Mouse (Mus musculus): ENCODE results near the gene Dhrs4. TPM values are rescaled to one million over a fixed set of nuclear protein-coding genes. Genes with fewer than 3 reads are reported as not detected.
A peak's percentile ranks its signal among the peaks of the same experiment; 100 is the strongest.

Gene Dhrs4
- polyA plus RNA-seq, 1 experiment, result 27.2 TPM

DNA sequence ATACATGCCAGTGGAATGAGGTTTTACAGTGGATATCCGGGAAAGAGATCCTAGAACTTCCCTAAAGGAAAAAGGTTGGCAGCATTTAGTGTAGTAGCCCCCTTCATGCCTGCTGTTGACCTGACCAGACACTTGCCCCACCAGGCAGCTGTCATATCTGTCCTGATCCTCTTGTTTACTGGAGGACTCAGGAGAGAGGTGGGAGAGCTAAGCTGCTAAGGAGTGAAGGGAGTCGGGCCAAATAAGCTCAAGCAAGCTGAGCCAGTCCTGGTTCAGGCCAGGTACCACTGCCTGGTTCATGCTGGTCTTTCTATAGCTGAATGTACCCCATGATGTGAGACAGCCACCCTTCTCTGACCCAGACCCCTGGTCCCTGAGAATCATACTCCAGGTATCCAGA, 48.1 kb downstream of the Dhrs4 start:
- no peak overlapping the region for H3K4me3 ChIP-seq (ENCODE audit: control insufficient read depth, low read depth, low read length)
- no peak overlapping the region for H3K27ac ChIP-seq (ENCODE audit: control insufficient read depth, insufficient read depth, low read depth, low read length)
- no peaks in the 10 kb centered on the region for H3K27me3 ChIP-seq (ENCODE audit: control insufficient read depth, insufficient read depth, low read length)
- H3K4me1 ChIP-seq (ENCODE audit: control insufficient read depth, insufficient read depth, low read length), result no peaks in the 10 kb centered on the region
- no peaks in the 10 kb centered on the region for H3K36me3 ChIP-seq (ENCODE audit: control insufficient read depth, insufficient read depth, low read length)
- TF ChIP-seq POLR2A (IDR thresholded peaks at IDR 0.05; ENCODE audit: control insufficient read depth, low read depth, low read length) (no peak), CTCF (IDR thresholded peaks at IDR 0.05; ENCODE audit: control insufficient read depth, insufficient read depth, insufficient replicate concordance, low read depth, low read length) (no peak)

- Histone ChIP-seq H3K27me3 (ENCODE audit: control insufficient read depth, insufficient read depth, low read length) (no peaks in the 10 kb centered on the region), H3K4me1 (ENCODE audit: control insufficient read depth, insufficient read depth, low read length) (no peaks in the 10 kb centered on the region), H3K36me3 (ENCODE audit: control insufficient read depth, insufficient read depth, low read length) (no peaks in the 10 kb centered on the region), H3K27ac (ENCODE audit: control insufficient read depth, insufficient read depth, low read depth, low read length) (no peak overlapping the region), H3K4me3 (ENCODE audit: control insufficient read depth, low read depth, low read length) (no peak overlapping the region)
- TF ChIP-seq POLR2A (IDR thresholded peaks at IDR 0.05; ENCODE audit: control insufficient read depth, low read depth, low read length), result no peak
- no peak for TF ChIP-seq CTCF (IDR thresholded peaks at IDR 0.05; ENCODE audit: control insufficient read depth, insufficient read depth, insufficient replicate concordance, low read depth, low read length)
Observed at GRCm38 (mm10) chr14:55527940-55528339, 49.4 kb downstream of the Dhrs4 start.

- Histone ChIP-seq H3K36me3 (ENCODE audit: control insufficient read depth, insufficient read depth, low read length) (no peaks in the 10 kb centered on the region), H3K4me3 (ENCODE audit: control insufficient read depth, low read depth, low read length) (no peak overlapping the region)
- no peak for TF ChIP-seq POLR2A (IDR thresholded peaks at IDR 0.05; ENCODE audit: control insufficient read depth, low read depth, low read length)
- TF ChIP-seq CTCF (IDR thresholded peaks at IDR 0.05; ENCODE audit: control insufficient read depth, insufficient read depth, insufficient replicate concordance, low read depth, low read length), result peak; percentile 53; the same call in 1 of the 2 replicates
Observed at GRCm38 (mm10) chr14:55536116-55536745, 57.7 kb downstream of the Dhrs4 start.

More at GRCm38 (mm10) chr14:55536116-55536745, 57.7 kb downstream of the Dhrs4 start:
- no peak overlapping the region for H3K27ac ChIP-seq (ENCODE audit: control insufficient read depth, insufficient read depth, low read depth, low read length)
- no peaks in the 10 kb centered on the region for H3K27me3 ChIP-seq (ENCODE audit: control insufficient read depth, insufficient read depth, low read length)
- H3K4me1 ChIP-seq (ENCODE audit: control insufficient read depth, insufficient read depth, low read length), result peaks cover 4% of the 10 kb centered on the region

Other genes starting within 250 kb of the Dhrs4 start
- gene Carmil3, start 11.9 kb downstream of the Dhrs4 start, polyA plus RNA-seq (2012; rRNA removed), result 1.8 and 1.9 TPM in 2 replicates
- gene Cpne6, start 31.7 kb downstream of the Dhrs4 start, polyA plus RNA-seq (2012; rRNA removed), result 0.06 and 0.29 TPM in 2 replicates
- gene Nrl, start 46.2 kb downstream of the Dhrs4 start, polyA plus RNA-seq (2012; rRNA removed), result 0.20 and 0.37 TPM in 2 replicates
- gene Pck2, start 61.5 kb downstream of the Dhrs4 start, polyA plus RNA-seq (2012; rRNA removed), result 2.8 and 5.7 TPM in 2 replicates
- 54.5 and 60.7 TPM in 2 replicates for gene Dcaf11, start 81.2 kb downstream of the Dhrs4 start, polyA plus RNA-seq (2012; rRNA removed)
- gene A730061H03Rik, start 81.6 kb downstream of the Dhrs4 start, polyA plus RNA-seq (2012; rRNA removed), result 2.1 and 2.3 TPM in 2 replicates
- gene Fitm1, start 96.9 kb downstream of the Dhrs4 start, polyA plus RNA-seq (2012; rRNA removed), result 40.2 and 52.7 TPM in 2 replicates
- 7.6 and 8.4 TPM in 2 replicates for gene Psme1, start 99.4 kb downstream of the Dhrs4 start, polyA plus RNA-seq (2012; rRNA removed)
- 5.8 and 6.4 TPM in 2 replicates for gene Emc9, start 106.5 kb downstream of the Dhrs4 start, polyA plus RNA-seq (2012; rRNA removed)
- 10.2 and 14.9 TPM in 2 replicates for gene Psme2, start 112.4 kb downstream of the Dhrs4 start, polyA plus RNA-seq (2012; rRNA removed)
- gene Rnf31, start 113.0 kb downstream of the Dhrs4 start, polyA plus RNA-seq (2012; rRNA removed), result 7.8 and 8.9 TPM in 2 replicates
- 4.1 and 4.4 TPM in 2 replicates for gene Irf9, start 124.8 kb downstream of the Dhrs4 start, polyA plus RNA-seq (2012; rRNA removed)
- 65.8 and 78.1 TPM in 2 replicates for gene Rec8, start 139.3 kb downstream of the Dhrs4 start, polyA plus RNA-seq (2012; rRNA removed)
- gene Ipo4, start 157.2 kb downstream of the Dhrs4 start, polyA plus RNA-seq (2012; rRNA removed), result 519 and 558 TPM in 2 replicates
- 1.9 and 2.1 TPM in 2 replicates for gene Gm49378, start 159.1 kb downstream of the Dhrs4 start, polyA plus RNA-seq (2012; rRNA removed)
- 18.2 and 21.3 TPM in 2 replicates for gene Tm9sf1, start 165.0 kb downstream of the Dhrs4 start, polyA plus RNA-seq (2012; rRNA removed)
- 197 and 200 TPM in 2 replicates for gene Tssk4, start 171.4 kb downstream of the Dhrs4 start, polyA plus RNA-seq (2012; rRNA removed)
- 4.1 TPM in 2 replicates for gene Mdp1, start 181.8 kb downstream of the Dhrs4 start, polyA plus RNA-seq (2012; rRNA removed)
- 29.6 and 35.9 TPM in 2 replicates for gene Gmpr2, start 193.2 kb downstream of the Dhrs4 start, polyA plus RNA-seq (2012; rRNA removed)
- gene Nedd8, start 193.4 kb downstream of the Dhrs4 start, polyA plus RNA-seq (2012; rRNA removed), result 196 and 222 TPM in 2 replicates
- 26.8 and 30.0 TPM in 2 replicates for gene Tinf2, start 203.1 kb downstream of the Dhrs4 start, polyA plus RNA-seq (2012; rRNA removed)
- gene Tgm1, start 235.2 kb downstream of the Dhrs4 start, polyA plus RNA-seq (2012; rRNA removed), result 0.27 and 0.65 TPM in 2 replicates
- 40.9 and 41.4 TPM in 2 replicates for gene Rabggta, start 243.5 kb downstream of the Dhrs4 start, polyA plus RNA-seq (2012; rRNA removed)

All from testis, adult 2 months (tissue).